8 mouse cellular contexts compared by ENCODE assay signal in genomic region chr4:155056724-155057123, GRCm38 (mm10). TPM values are rescaled to one million over a fixed set of nuclear protein-coding genes. Genes with fewer than 3 reads are reported as not detected.
DNase-seq lines count a peak whose midpoint lies in the region; ATAC-seq lines count a peak whose summit lies in the region.

Gene Plch2 (minus strand): TSS chr4:155056784.

- no peaks in the 10 kb centered on the region for H3K36me3 ChIP-seq in limb, embryonic 11.5 days (ENCODE audit: control insufficient read depth, insufficient read depth, low read length)
- H3K36me3 ChIP-seq in limb, embryonic 10.5 days = no peaks in the 10 kb centered on the region
- H3K36me3 ChIP-seq in forebrain, embryonic 10.5 days (replicated peaks) = no peaks in the 10 kb centered on the region
- H3K36me3 ChIP-seq in neural tube, embryonic 13.5 days = no peaks in the 10 kb centered on the region

- H3K4me3 ChIP-seq in limb, embryonic 11.5 days (ENCODE audit: low read depth, low read length) = no peak within 1 kb of the TSS
- H3K4me3 ChIP-seq in limb, embryonic 10.5 days = no peak within 1 kb of the TSS
- no peak within 1 kb of the TSS for H3K4me3 ChIP-seq in forebrain, embryonic 10.5 days
- no peak within 1 kb of the TSS for H3K4me3 ChIP-seq in neural tube, embryonic 13.5 days

- H3K27ac ChIP-seq in limb, embryonic 11.5 days (replicated peaks; ENCODE audit: low read depth, low read length) = no peak within 1 kb of the TSS
- H3K27ac ChIP-seq in limb, embryonic 10.5 days = no peak within 1 kb of the TSS; the same call in 1 of the 2 replicates
- H3K27ac ChIP-seq in forebrain, embryonic 10.5 days = peak within 1 kb of the TSS; percentile 51
- H3K27ac ChIP-seq in neural tube, embryonic 13.5 days (replicated peaks) = no peak within 1 kb of the TSS

- no peak for ATAC-seq in limb, embryonic 11.5 days (ENCODE audit: insufficient number of reproducible peaks, low FRiP score, low TSS enrichment, low read depth)
- ATAC-seq in neural tube, embryonic 13.5 days (ENCODE audit: low read depth) = no peak
- no peak for ATAC-seq in CD4-positive, CD25-positive, alpha-beta regulatory T cell, adult 4 months

- H3K9ac ChIP-seq in limb, embryonic 11.5 days (ENCODE audit: low read length) = peak within 1 kb of the TSS; percentile 19; the same call in 1 of the 2 replicates
- peak within 1 kb of the TSS; percentile 17; the same call in 1 of the 2 replicates for H3K9ac ChIP-seq in neural tube, embryonic 13.5 days

- no peaks in the 10 kb centered on the region for H3K4me1 ChIP-seq in limb, embryonic 11.5 days (ENCODE audit: control insufficient read depth, insufficient read depth, low read length)
- H3K4me1 ChIP-seq in limb, embryonic 10.5 days = peaks cover 11% of the 10 kb centered on the region; the same call in 1 of the 2 replicates
- H3K4me1 ChIP-seq in forebrain, embryonic 10.5 days = peaks cover 48% of the 10 kb centered on the region
- H3K4me1 ChIP-seq in neural tube, embryonic 13.5 days (replicated peaks) = peaks cover 45% of the 10 kb centered on the region

- no peaks in the 10 kb centered on the region for H3K27me3 ChIP-seq in limb, embryonic 11.5 days (ENCODE audit: control insufficient read depth, insufficient read depth, low read length)
- peaks cover 32% of the 10 kb centered on the region; the same call in 1 of the 2 replicates for H3K27me3 ChIP-seq in limb, embryonic 10.5 days (ENCODE audit: low read depth, poor library complexity, severe bottlenecking)
- H3K27me3 ChIP-seq in forebrain, embryonic 10.5 days (ENCODE audit: poor library complexity, severe bottlenecking) = peaks cover 23% of the 10 kb centered on the region; the same call in 1 of the 2 replicates
- no peaks in the 10 kb centered on the region for H3K27me3 ChIP-seq in neural tube, embryonic 13.5 days

- no peak within 1 kb of the TSS for H3K4me2 ChIP-seq in limb, embryonic 11.5 days (ENCODE audit: low read depth, severe bottlenecking)
- no peak within 1 kb of the TSS for H3K4me2 ChIP-seq in neural tube, embryonic 13.5 days

- DNase-seq in limb, embryonic 11.5 days (ENCODE audit: low spot score) = no peak
- DNase-seq in limb, embryonic 10.5 days (ENCODE audit: low spot score) = no peak
- no peak for DNase-seq in forebrain, embryonic 10.5 days (ENCODE audit: extremely low spot score, low spot score)
- DNase-seq in layer of hippocampus, postnatal 10 days (ENCODE audit: low spot score in 2 of 2) = no peak
- no peak for DNase-seq in ovary, postnatal 14 days (ENCODE audit: low spot score)
- DNase-seq in heart, adult 9 months (ENCODE audit: low spot score in 2 of 2) = no peak

- 71% methylated on average over 10 of the region's 10 CpGs for WGBS in limb, embryonic 11.5 days
- WGBS in limb, embryonic 10.5 days = 70% methylated on average over 10 of the region's 10 CpGs
- 68% methylated on average over 10 of the region's 10 CpGs for WGBS in forebrain, embryonic 10.5 days
- WGBS in neural tube, embryonic 13.5 days = 68% methylated on average over 10 of the region's 10 CpGs

- no peaks in the 10 kb centered on the region for H3K9me3 ChIP-seq in limb, embryonic 11.5 days (ENCODE audit: control insufficient read depth, low read length)
- no peaks in the 10 kb centered on the region for H3K9me3 ChIP-seq in limb, embryonic 10.5 days (replicated peaks)
- H3K9me3 ChIP-seq in forebrain, embryonic 10.5 days = no peaks in the 10 kb centered on the region
- H3K9me3 ChIP-seq in neural tube, embryonic 13.5 days = no peaks in the 10 kb centered on the region

RNA-seq across cellular contexts. Expression of gene Plch2, which starts in this region (rescaled TPM):
- polyA plus RNA-seq in limb, embryonic 11.5 days (2014; fragmentation: Nextera tagmentation; extraction: Ambion mirVana) = 1.0 and 1.2 TPM in 2 replicates
- 1.5 and 1.8 TPM in 2 replicates for polyA plus RNA-seq in limb, embryonic 10.5 days (2016; fragmentation: Nextera tagmentation; extraction: Ambion mirVana)
- 0.43 and 0.64 TPM in 2 replicates for polyA plus RNA-seq in forebrain, embryonic 10.5 days (2016; fragmentation: Nextera tagmentation; extraction: Ambion mirVana)
- 10 to 100 TPM; 61.7 to 64.3 TPM for total RNA-seq in layer of hippocampus, postnatal 10 days (2021)
- polyA plus RNA-seq in neural tube, embryonic 13.5 days (2015; fragmentation: Nextera tagmentation; extraction: Ambion mirVana) = 6.1 and 6.2 TPM in 2 replicates
- not detected for polyA plus RNA-seq in CD4-positive, CD25-positive, alpha-beta regulatory T cell, adult 4 months (2017; shearing (Covaris generic))
